In genomic region chr1:160535649-160536048, GRCm38 (mm10) we compare ENCODE assay signal across 16 mouse cellular contexts.
DNase-seq lines count a peak whose midpoint lies in the region; ATAC-seq and TF ChIP-seq lines count a peak whose summit lies in the region.
"Had no signal": no experiment of that assay in that cellular context is flagged by ENCODE, and none has a peak within 500 bp of the region (broad histone marks: within the 10 kb centered on the region; RNA-seq: fewer than 3 reads in every experiment).

No protein-coding gene starts in this region.

- H3K4me2 ChIP-seq in heart, embryonic 12.5 days: no peak overlapping the region
- H3K4me2 ChIP-seq in midbrain, embryonic 11.5 days: no peak overlapping the region
- 0 out of 2 replicates have a peak overlapping the region, but pooled peaks have one; percentile 9 for H3K4me2 ChIP-seq in forebrain, embryonic 14.5 days (ENCODE audit: low read length)
- no peak overlapping the region for H3K4me2 ChIP-seq in midbrain, embryonic 16.5 days (ENCODE audit: low read length)
- H3K4me2 ChIP-seq: kidney, embryonic 15.5 days; limb, embryonic 15.5 days; stomach, embryonic 15.5 days had no signal

- ATAC-seq in heart, embryonic 12.5 days (ENCODE audit: insufficient number of reproducible peaks, low FRiP score): no peak
- ATAC-seq in midbrain, embryonic 11.5 days (ENCODE audit: low FRiP score): no peak
- ATAC-seq in forebrain, embryonic 14.5 days: peak; percentile 19; the same call in 1 of the 2 replicates
- peak; percentile 33; the same call in 1 of the 2 replicates for ATAC-seq in midbrain, embryonic 16.5 days
- ATAC-seq: CD4-positive, CD25-positive, alpha-beta regulatory T cell, adult 4 months had no signal

- no peaks in the 10 kb centered on the region for H3K27me3 ChIP-seq in heart, embryonic 12.5 days (replicated peaks)
- H3K27me3 ChIP-seq in midbrain, embryonic 11.5 days (ENCODE audit: control insufficient read depth, insufficient read depth, low read length): no peaks in the 10 kb centered on the region
- H3K27me3 ChIP-seq in midbrain, embryonic 10.5 days (ENCODE audit: low read depth, poor library complexity, severe bottlenecking): no peaks in the 10 kb centered on the region
- no peaks in the 10 kb centered on the region for H3K27me3 ChIP-seq in forebrain, embryonic 14.5 days (replicated peaks; ENCODE audit: control insufficient read depth, insufficient read depth, low read length)
- H3K27me3 ChIP-seq in midbrain, embryonic 16.5 days (ENCODE audit: control insufficient read depth, insufficient read depth, low read depth, low read length): no peaks in the 10 kb centered on the region
- H3K27me3 ChIP-seq: kidney, embryonic 15.5 days; limb, embryonic 15.5 days; stomach, embryonic 15.5 days had no signal

- peak overlapping the region; percentile 84 for H3K27ac ChIP-seq in heart, embryonic 12.5 days (ENCODE audit: poor library complexity, severe bottlenecking)
- H3K27ac ChIP-seq in midbrain, embryonic 11.5 days (ENCODE audit: low read depth, low read length): no peak overlapping the region
- H3K27ac ChIP-seq in midbrain, embryonic 10.5 days (replicated peaks): no peak overlapping the region
- H3K27ac ChIP-seq in forebrain, embryonic 14.5 days (ENCODE audit: low read depth, low read length): peak overlapping the region; percentile 87
- H3K27ac ChIP-seq in midbrain, embryonic 16.5 days (ENCODE audit: low read length): peak overlapping the region; percentile 44
- no peak overlapping the region for H3K27ac ChIP-seq in gastrocnemius, adult 2 months
- H3K27ac ChIP-seq: kidney, embryonic 15.5 days; limb, embryonic 15.5 days; stomach, embryonic 15.5 days had no signal

- intact Hi-C loops in gastrocnemius, adult 2 months (cut with DNase I): no loop called here

- H3K9ac ChIP-seq in heart, embryonic 12.5 days: no peak overlapping the region
- no peak overlapping the region for H3K9ac ChIP-seq in midbrain, embryonic 11.5 days (ENCODE audit: low read length)
- H3K9ac ChIP-seq in forebrain, embryonic 14.5 days (ENCODE audit: low read length): no peak overlapping the region
- no peak overlapping the region for H3K9ac ChIP-seq in midbrain, embryonic 16.5 days (ENCODE audit: low read depth, low read length)
- H3K9ac ChIP-seq: kidney, embryonic 15.5 days; limb, embryonic 15.5 days; stomach, embryonic 15.5 days had no signal

- H3K36me3 ChIP-seq in heart, embryonic 12.5 days: no peaks in the 10 kb centered on the region
- H3K36me3 ChIP-seq in midbrain, embryonic 11.5 days (ENCODE audit: control insufficient read depth, insufficient read depth, low read length): no peaks in the 10 kb centered on the region
- H3K36me3 ChIP-seq in midbrain, embryonic 10.5 days: no peaks in the 10 kb centered on the region
- no peaks in the 10 kb centered on the region for H3K36me3 ChIP-seq in forebrain, embryonic 14.5 days (ENCODE audit: control insufficient read depth, insufficient read depth, low read length)
- no peaks in the 10 kb centered on the region for H3K36me3 ChIP-seq in midbrain, embryonic 16.5 days (ENCODE audit: control insufficient read depth, insufficient read depth, low read length)
- H3K36me3 ChIP-seq: kidney, embryonic 15.5 days; limb, embryonic 15.5 days; stomach, embryonic 15.5 days had no signal

- TF ChIP-seq CTCF in gastrocnemius, adult 2 months (IDR thresholded peaks at IDR 0.05): no peak

- no peak overlapping the region for H3K4me3 ChIP-seq in heart, embryonic 12.5 days
- no peak overlapping the region for H3K4me3 ChIP-seq in midbrain, embryonic 11.5 days (ENCODE audit: low read depth, low read length)
- no peak overlapping the region for H3K4me3 ChIP-seq in midbrain, embryonic 10.5 days
- no peak overlapping the region for H3K4me3 ChIP-seq in forebrain, embryonic 14.5 days (ENCODE audit: low read depth, low read length)
- H3K4me3 ChIP-seq in midbrain, embryonic 16.5 days (ENCODE audit: low read depth, low read length): no peak overlapping the region
- H3K4me3 ChIP-seq in gastrocnemius, adult 2 months: no peak overlapping the region
- H3K4me3 ChIP-seq: erythroblast, embryonic 14.5 days; kidney, embryonic 15.5 days; limb, embryonic 15.5 days; stomach, embryonic 15.5 days had no signal

- WGBS in heart, embryonic 12.5 days: 79% methylated on average over 8 of the region's 8 CpGs
- 91% methylated on average over 8 of the region's 8 CpGs for WGBS in midbrain, embryonic 11.5 days
- 93% methylated on average over 8 of the region's 8 CpGs for WGBS in midbrain, embryonic 10.5 days
- 46% methylated on average over 8 of the region's 8 CpGs for WGBS in forebrain, embryonic 14.5 days
- WGBS in midbrain, embryonic 16.5 days: 72% methylated on average over 8 of the region's 8 CpGs

- H3K4me1 ChIP-seq in heart, embryonic 12.5 days (replicated peaks): peaks cover 10% of the 10 kb centered on the region
- H3K4me1 ChIP-seq in midbrain, embryonic 11.5 days (ENCODE audit: control insufficient read depth, insufficient read depth, low read length): no peaks in the 10 kb centered on the region
- H3K4me1 ChIP-seq in midbrain, embryonic 10.5 days: peaks cover 9% of the 10 kb centered on the region
- H3K4me1 ChIP-seq in forebrain, embryonic 14.5 days (ENCODE audit: control insufficient read depth, insufficient read depth, low read length): peaks cover 13% of the 10 kb centered on the region
- H3K4me1 ChIP-seq in midbrain, embryonic 16.5 days (ENCODE audit: control insufficient read depth, insufficient read depth, low read length): peaks cover 7% of the 10 kb centered on the region
- H3K4me1 ChIP-seq: stomach, embryonic 15.5 days had no signal

- no peak for DNase-seq in heart, adult 9 months (ENCODE audit: low spot score in 2 of 2)
- peak; percentile 28 for DNase-seq in midbrain, embryonic 11.5 days (ENCODE audit: low spot score, missing footprints)
- DNase-seq in midbrain, embryonic 10.5 days (ENCODE audit: low spot score): no peak
- peak; percentile 41 for DNase-seq in forebrain, embryonic 14.5 days (ENCODE audit: low spot score)
- no peak for DNase-seq in gastrocnemius, adult 2 months
- no peak for DNase-seq in urinary bladder, postnatal 10 days (ENCODE audit: low spot score)
- DNase-seq: adrenal gland, postnatal 14 days; lung, adult 18-20 months; thymus, postnatal 14 days had no signal

- no peaks in the 10 kb centered on the region for H3K9me3 ChIP-seq in heart, embryonic 12.5 days (replicated peaks)
- no peaks in the 10 kb centered on the region for H3K9me3 ChIP-seq in midbrain, embryonic 11.5 days (ENCODE audit: control insufficient read depth, low read length)
- H3K9me3 ChIP-seq in midbrain, embryonic 10.5 days (replicated peaks): no peaks in the 10 kb centered on the region
- no peaks in the 10 kb centered on the region for H3K9me3 ChIP-seq in forebrain, embryonic 14.5 days (replicated peaks; ENCODE audit: control insufficient read depth, low read length)
- H3K9me3 ChIP-seq in midbrain, embryonic 16.5 days (replicated peaks; ENCODE audit: control insufficient read depth, low read length, poor library complexity, severe bottlenecking): no peaks in the 10 kb centered on the region
- H3K9me3 ChIP-seq: kidney, embryonic 15.5 days; limb, embryonic 15.5 days; stomach, embryonic 15.5 days had no signal

Comparison
In these comparisons a context has a peak if more than half of its experiments do, and no peak if none do; other contexts are left out.
1. ATAC-seq: peak in forebrain, embryonic 14.5 days (single experiment) and midbrain, embryonic 16.5 days (single experiment); none in heart, embryonic 12.5 days (single experiment) and midbrain, embryonic 11.5 days (single experiment).
2. H3K27ac ChIP-seq: peak in heart, embryonic 12.5 days (single experiment), forebrain, embryonic 14.5 days (single experiment) and midbrain, embryonic 16.5 days (single experiment); none in midbrain, embryonic 11.5 days (single experiment), midbrain, embryonic 10.5 days (single experiment) and gastrocnemius, adult 2 months (single experiment).
3. DNase-seq: peak in midbrain, embryonic 11.5 days (single experiment) and forebrain, embryonic 14.5 days (single experiment); none in heart, adult 9 months (0 of 2), midbrain, embryonic 10.5 days (single experiment), gastrocnemius, adult 2 months (single experiment) and urinary bladder, postnatal 10 days (single experiment).